Mouse (Mus musculus) C2C12 (cell line): Measurements from ENCODE around the gene Exoc4.

Source experiments
- CTCF ChIP-seq: IDR thresholded peaks from one replicate; pipeline ENCODE4 v1.5.1; 2011; ENCODE audit not compliant: control insufficient read depth, insufficient read depth, insufficient read length
- MAX ChIP-seq: IDR thresholded peaks from one replicate; pipeline ENCODE4 v1.6.1; 2011; ENCODE audit warnings: mild to moderate bottlenecking, control low read depth
- MYOD1 ChIP-seq: IDR thresholded peaks from one replicate; pipeline ENCODE4 v1.6.1; 2011; ENCODE audit warnings: low read depth; ENCODE audit not compliant: control insufficient read depth, insufficient read length
- USF1 ChIP-seq: IDR thresholded peaks from one replicate; pipeline ENCODE4 v1.6.1; 2011; ENCODE audit warnings: low read depth, mild to moderate bottlenecking, control low read depth, moderate library complexity

GRCm38 (mm10) chr6:33227371-33227770 is 21.5 kb upstream of the Exoc4 start:
- TF ChIP-seq CTCF (no peak), MAX (no peak), USF1 (no peak), MYOD1 (no peak)
